Mouse (Mus musculus) frontal cortex, adult (tissue): ENCODE measurements around the gene Cand1.
A peak's percentile ranks its signal among the peaks of the same experiment; 100 is the strongest.

Experiments
- ATAC-seq: cut with Nextera tagmentation; 2 replicates; pipeline ENCODE4 v1.9.2; 2017; ENCODE audit warnings: mild to moderate bottlenecking, moderate library complexity, mixed read lengths; ENCODE audit not compliant: low TSS enrichment

The Cand1 gene

DNA sequence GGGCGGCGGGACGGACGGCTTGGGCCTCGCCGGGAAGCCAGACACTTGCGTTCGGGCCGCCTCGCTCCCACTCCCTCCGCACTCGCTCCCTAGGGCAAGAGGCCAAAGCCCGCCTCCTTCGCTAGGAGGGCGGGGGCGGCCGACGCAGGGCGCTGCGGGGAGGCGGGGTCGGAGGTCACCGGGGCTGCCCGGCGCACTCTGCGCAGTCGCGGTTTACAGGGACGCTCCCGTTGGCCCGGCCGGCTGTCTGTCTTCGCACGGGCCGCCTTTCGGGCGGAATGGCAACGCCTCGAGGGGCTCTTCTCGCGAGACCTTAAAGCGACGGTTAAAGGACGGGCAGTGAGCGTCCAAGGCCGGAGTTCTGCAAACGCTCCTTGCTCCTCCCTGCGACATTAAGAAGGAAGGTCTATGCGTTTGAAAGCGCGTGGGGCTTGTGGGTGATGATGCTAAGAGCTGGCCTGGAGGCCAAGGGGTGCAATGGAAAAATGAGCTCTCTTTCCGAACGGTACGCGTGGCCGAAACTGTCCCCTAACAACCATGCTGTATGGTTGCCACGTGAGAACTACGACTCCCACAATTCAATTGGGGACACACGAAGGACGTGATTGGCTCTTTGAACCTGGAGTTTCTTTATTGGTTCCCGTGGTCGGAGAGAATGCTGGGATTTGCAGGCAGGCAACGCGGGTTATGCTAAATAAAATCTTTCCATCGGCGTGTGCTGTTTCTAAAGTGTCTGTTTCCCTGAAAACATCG lies at the start of gene Cand1:
Gene Cand1 (minus strand): TSS at position 87 of the 753 bp plus-strand sequence.
- peak; percentile 95 for ATAC-seq

DNA sequence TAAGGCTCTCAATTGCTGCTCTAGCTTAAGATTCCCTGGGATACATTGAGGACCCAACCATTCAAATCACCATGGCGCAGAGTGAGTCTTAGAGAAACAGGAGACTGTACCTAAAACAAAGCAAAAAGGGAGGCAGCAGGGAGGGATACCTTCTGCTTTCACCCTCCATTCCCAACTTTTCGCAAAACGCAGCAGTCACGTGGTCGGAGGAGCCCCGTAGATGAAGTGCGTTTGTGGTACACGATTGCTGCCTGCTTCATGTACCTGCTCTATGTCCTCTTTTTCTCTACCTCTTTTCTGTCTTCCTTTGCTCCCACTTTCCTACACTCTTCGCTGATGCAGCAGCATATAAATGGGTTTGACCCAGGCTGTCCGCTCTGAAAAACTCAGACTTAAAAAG lies 39.0 kb upstream of the Cand1 start:
- no peak for ATAC-seq

DNA sequence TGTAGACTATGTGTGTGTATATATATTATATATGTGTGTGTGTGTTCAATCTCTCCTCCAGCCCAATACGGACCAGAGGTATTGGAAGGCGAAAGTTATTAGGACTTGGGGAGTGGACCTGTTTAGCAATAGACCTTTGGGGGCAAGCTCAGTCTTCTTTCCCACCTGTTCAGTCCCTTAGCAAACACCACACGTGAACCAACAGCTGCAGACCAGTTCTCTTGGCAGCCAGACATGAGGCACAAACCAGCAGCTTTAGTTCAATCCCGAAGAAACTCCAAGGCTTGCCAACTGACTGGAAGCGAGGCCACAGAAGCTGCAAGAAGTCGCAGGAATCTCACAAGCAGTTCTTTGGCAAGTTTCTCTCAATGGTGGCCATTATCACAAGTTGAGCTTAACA lies 34.5 kb upstream of the Cand1 start:
- ATAC-seq, result no peak

DNA sequence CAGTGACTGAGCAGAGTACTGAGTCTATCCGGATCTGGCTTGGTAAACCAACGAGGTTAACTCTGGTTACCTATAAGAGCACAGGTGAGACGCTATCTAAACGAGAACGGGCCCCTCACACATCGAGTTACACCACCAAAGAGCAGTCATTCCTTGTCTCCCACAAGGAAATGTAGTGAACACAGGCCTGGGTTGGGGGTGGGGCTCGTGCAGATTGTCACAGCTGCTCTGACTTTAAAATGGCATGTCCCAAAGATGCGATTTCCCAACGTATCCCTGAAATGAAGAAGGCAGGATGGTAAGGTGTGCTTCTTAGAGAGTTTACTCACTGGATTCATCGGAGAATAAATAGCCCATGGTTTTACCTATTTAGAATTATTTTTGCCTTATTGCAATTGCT lies 32.7 kb upstream of the Cand1 start:
- ATAC-seq, result no peak

DNA sequence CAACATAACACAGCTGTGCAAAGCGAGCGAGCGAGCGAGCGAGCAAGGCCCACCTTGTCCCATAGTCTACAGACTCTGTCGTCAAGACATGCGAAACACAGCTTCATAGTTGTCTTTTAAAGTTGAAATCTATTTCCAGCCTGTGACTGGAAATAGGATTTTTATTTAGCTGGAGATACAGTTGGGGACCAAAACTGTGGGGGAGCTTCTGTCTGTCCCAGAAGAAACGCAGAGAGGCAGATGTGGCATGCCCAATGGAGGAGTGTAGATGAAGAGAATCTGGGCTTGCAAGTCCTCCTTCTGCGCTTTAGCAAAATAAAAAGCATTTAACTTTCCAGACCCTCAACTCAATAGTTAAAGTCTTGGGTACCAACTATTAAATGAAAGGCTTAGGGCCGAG lies 32.1 kb upstream of the Cand1 start:
- ATAC-seq, result peak; percentile 64

DNA sequence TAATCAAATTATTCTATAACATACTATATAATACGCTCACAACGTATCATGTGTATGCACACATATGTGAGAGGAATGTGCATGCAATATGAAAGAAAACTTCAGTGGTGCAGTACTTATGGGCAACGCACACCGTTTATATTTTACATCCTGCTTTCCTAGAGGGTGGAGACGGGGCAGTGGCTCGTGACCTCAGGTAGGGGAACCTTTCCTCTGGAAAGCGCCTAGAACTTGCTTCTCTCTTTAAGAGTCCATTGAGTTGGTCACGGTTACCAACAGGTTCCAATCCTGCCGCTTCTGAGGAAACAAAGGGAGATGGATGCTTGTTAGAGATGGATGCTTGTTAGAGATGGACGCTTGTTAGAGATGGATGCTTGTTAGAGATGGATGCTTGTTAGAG lies 31.2 kb upstream of the Cand1 start:
- ATAC-seq, result no peak

DNA sequence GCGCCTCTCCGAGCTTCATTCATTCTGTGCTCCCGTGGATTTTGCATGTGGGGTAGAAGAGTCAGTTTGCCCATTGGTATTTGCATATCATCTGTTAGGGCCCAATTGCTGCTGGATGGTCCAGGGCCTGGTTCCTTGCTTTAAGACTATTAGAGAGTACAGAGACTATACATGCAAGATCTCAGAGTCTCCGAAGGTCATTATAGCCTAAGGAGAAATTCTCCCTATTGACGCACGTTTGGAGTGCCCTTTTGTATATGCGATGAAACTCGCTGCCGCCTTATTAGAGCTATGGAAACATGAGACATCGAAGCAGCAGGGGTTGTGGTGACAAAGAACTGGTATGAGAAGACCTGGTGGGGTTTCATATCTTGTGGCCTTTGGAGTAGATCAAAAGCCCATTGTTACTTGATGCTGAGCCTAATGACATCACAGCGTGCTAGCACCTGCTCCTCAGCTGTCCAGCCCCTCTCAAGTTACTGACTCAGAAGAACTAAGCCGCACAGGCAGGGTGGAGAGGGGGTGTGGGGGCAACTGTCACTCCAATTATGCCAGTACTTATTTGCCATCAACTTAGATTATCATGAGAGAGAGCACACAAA lies 30.6 kb upstream of the Cand1 start:
- no peak for ATAC-seq

DNA sequence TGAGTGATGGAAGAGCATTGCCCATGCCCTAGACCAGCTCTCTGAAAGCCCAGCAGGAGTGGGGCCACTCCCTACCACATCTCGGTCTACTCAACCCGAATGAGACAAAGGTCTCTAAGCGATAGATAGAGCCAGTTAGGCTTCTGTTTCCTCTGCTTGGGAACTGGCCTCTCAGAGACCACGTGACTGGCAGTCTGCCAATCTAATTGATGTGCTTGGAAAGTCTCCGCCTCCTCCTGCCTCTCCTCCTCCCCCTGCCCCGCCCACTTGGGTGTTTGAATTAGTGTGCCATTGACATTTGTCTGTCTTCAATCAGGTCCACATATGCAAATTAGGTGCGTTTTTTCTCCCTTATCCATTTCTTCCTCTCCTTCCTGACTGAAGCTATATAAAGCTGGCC lies 24.9 kb upstream of the Cand1 start:
- no peak for ATAC-seq

DNA sequence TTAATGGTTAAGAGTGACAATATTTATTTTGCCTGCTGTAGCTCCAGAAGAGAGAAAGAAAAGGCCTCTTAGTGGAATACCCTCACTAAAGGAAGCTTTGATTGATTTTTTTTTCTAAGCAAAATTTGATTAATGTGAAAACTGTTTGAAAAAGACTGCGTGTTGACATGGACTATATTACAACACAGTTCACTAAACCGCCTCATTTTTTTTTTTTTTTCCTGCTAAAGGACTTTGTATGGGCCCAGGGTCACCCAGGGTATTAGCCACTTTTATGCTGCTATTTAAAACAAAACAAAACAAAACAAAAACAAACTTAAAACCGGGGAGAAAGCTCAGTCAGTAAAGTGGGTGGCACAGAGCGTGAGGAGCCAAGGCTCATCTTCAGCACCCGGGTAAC lies 23.0 kb upstream of the Cand1 start:
- ATAC-seq, result no peak

DNA sequence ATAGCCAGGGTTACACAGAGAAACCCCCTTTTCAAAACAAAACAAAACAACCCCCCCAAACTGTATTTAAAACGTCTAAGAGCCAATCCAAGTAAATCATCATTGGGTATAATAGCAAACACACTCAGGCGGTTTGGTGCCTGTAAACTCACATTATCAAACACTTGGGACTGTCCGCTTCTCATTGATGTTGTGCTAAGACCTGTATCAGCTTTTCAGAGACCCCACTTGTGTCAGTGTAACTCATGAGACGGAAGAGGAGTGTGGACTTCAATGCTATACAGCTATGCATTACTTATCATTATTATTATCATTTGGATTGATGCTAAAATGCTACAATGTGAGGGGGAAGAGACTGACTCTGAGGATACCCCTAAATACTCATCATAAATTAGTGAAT lies 18.0 kb upstream of the Cand1 start:
- no peak for ATAC-seq

DNA sequence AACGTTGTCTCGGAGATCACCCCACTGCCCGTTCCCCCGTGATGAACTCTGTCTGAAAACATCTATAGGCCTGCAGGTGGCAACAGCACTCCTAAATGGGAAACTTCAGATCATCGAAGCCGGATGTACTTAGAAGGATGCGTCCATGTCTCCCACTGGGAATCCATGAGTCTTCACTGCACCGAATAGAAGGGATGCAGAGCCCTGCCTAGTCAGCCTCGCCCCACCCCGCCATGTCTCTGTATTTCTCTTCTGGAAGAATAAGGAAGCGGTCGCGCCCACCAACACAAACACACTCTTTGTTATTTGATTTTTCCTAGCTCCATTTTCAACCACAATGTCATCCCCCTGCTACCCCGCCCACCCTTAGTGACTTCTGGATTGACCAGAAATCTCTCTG lies 4.3 kb upstream of the Cand1 start:
- ATAC-seq, result no peak

DNA sequence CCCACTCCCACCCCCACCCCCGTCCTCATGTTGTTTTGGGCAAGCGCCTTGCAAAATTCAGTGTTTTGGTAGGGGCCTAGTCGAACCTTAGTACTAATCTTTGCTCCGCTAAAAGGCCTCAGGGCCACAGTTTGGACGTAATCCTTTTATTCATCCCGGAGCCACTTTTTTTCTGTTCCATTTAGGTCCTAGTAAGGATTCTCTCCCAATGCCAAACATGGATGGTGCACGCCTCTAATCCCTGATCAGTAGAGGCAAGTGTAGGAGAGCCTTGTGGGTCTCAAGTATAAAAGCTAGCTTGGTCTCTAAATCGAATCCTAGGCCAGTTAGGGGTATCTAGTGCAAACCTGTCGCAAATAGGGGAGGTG lies 851 bp upstream of the Cand1 start:
- ATAC-seq, result peak; percentile 18

DNA sequence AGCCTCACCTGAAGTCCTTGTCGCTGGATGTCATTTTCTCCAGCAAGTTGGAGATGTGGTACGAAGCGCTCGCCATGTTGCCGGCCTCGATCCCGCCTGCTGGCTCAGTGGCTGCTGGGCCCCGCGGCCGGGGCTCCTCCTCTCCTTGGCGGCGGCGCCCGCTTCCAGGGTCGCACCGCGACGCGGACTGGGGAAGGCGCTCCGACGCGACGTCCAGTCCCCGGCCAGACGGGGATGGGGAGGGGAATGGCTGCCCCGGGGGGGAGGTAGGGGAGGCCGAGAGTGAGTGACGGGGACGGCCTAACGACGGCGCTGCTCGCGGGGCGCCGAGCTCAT lies 254 bp downstream of the Cand1 start:
- ATAC-seq, result no peak; the same call in 1 of the 2 replicates

DNA sequence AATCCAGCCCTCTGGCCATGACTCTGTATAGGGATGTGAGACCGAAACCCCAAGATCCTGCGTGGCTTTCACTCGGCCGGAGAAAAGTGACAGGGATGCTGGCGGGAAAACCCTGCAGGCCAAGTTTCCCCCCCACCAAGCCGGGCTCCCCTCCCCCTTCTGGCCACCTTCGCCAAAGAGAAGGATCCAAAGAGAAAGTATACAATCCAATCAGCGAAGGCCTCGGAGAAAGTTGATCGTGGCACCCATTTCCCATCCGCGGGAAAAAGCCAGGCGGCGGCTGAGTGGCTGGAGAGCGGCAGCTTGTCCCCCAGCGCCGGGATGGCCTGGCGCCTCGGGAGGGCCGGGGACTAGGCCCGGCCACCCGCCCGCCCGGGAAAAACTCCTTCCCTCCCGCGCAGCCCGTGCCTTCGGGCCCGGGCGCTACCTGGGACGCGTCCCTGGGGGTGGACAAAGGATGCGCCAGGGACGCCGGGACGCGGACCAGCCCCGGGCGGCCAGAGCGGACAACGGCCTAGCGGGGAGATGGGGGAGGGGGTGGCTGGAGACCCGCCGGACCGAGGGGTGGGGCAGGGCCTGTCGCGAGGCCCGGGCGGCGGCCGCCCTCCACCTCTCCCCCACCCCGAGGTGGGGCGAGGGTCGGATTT lies 747 bp downstream of the Cand1 start:
- ATAC-seq, result no peak

DNA sequence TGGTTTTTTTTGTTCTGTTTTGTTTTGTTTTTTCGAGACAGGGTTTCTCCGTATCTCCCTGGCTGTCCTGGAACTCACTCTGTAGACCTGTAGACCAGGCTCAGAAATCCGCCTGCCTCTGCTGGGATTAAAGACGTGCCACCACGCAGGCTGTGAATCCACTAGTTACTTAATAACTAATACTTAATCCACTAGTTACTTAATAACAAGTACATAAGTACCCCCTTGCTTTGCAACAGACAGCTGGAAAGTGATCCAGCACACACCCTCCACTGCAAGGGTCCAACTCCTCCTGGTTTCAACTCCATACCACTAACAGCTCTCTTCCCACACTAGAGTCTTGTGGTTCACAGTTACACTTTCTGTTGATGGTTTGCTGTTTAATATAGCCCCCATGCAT lies 8.3 kb downstream of the Cand1 start:
- no peak for ATAC-seq

DNA sequence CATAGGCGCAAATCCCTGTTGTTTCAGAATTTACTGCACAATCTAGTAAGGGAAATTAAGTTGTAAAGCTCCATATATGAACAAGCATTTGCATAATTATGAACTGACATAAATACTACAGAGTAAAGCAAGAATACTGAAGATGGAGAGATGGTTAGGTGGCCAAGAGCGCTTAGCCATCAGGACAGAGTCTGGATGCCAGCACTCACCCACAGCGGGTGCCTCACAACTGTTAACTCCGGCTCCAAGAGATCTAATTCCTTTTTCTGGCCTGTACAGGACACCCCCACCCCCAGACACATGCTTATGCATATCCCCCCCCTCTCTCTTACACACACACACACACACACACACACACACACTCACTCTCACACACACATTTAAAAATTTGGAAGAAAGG lies 9.2 kb downstream of the Cand1 start:
- ATAC-seq, result peak; percentile 73

DNA sequence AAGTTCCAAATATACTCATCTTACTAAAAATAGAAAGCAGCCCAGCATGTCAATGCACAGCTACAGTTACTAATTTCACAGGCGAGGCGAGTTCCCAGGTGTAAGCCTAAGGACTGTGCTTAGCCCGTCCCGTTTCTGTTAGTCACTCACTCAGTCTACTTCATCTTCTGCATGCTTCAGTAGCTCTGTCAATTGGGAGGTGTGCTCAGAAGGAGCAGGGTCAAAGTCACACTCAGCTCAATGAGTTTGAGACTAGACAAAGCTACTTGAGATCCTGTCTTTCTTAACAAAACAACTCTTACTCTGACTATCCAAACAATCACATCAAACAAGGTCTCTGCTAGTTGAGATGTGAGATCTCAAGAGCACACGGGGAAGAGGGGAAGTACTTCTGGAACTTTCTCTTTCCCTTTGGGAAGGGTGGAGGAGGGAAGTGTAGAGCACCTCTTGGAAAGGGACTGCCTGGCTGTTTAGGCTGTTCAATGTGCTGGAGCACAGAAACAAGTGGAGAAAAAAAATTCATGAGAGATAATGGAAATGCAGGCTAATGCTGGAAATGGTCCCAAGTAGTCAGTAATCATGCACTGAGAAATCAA lies 9.7 kb downstream of the Cand1 start:
- no peak; the same call in 1 of the 2 replicates for ATAC-seq

DNA sequence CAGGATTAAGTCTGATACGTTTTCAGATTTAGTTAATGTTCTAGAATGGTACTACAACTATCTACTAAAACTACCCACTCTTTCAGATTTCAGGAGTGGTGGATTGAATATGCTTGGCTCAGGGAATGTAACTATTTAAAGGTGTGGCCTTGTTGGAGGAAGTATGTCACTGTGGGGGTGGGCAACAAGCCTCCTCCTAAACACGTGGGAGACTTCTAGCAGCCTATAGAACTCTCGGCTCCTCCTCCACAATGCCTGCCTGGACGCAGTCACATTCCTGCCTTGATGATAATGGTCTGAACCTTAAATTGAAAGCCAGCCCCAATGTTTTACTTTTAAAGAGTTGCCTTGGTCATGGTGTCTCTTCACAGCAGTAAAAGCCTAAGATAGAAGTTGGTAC lies 16.2 kb downstream of the Cand1 start:
- ATAC-seq, result peak; percentile 57

DNA sequence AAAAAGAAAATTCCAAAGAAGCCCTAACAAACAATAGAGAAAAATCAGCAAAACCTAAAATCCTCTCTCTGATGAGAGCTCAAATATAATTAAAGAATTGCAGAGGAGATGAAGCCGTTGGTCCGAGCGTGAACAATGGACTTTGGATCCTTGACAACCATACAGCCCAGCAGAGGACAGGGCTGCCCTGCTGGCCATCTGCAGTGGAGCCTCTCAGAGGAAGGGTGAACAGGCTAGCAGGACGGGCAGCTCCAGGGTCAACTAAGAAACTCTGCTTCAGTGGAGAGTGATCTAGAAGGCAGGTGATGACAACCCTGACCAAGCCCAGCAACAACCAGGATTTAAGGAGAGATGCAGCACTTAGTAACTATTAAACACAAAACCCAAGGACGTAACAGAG lies 18.2 kb downstream of the Cand1 start:
- ATAC-seq, result peak; percentile 8; the same call in 1 of the 2 replicates

DNA sequence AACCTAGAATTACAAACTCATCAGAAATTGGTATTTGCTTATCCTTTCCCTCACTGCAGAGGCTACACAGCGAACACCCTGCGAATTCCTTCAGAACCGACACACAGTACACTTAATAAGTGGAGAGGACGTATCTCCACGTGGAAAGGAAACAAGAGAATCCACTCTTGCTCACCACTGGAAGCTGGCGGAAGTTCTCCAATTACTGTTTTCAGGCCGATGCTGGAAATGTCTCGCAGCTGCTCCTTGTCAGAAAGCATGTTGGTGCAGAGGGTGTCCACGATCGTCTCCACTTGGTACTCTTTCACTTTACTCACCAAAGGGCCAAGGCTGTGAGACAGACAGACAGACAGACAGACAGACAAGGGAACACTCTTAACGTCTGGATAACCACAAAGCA lies 20.4 kb downstream of the Cand1 start:
- ATAC-seq, result no peak

DNA sequence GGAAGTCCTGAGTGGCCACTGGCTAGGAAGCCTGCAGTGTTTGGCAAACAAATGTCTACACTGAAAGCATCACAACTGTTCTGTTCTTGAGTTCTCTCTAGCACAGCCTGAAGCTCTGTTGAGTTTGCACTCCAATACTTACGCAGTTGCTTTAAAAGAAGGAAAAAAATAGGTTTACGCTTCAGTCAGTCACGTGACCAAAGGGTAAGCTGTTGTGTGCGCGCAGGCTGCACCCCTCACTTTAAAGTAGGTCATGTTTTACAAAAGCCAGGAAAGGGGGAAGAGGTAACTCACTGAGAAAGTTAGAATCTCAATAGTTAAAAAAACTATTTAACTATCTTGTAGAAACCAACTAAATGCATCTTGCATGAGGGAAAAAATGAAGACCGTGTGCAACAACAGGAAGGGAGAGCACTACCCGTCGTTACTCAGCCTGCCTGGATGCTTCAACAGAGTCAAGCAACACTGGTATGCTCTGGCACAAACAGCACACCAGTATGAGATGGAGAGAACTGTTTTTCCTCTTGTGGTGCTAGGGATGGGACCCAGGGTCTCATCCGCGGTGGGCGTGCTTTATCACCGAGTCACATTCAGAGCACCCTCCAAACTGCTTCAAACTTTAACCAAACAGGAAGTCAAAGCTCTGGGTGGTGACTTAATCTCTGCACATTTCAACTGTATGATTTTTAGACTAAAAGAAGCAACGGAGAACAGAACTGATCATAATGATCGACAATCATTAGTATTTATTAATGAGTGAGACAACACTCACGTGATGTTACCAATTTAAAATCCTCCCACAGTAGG lies 21.4 kb downstream of the Cand1 start:
- peak; percentile 48 for ATAC-seq

DNA sequence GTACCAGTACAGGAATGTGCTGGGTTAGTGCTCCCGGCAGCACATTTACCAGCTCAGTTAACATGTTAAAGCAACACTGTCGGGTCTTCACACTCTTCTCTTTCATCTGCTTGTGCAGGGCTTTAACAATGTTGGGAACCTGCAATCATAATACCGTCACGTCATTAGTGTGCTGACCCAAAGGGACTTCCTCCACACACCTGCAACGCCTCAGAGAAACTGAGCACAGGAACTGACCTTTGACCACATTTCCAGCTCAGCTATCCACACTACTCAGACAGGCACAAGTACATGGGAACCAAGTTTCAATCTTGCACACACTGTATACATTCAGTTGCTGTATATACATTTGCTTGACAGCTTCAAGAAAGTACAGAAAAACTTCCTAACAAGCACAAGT lies 27.4 kb downstream of the Cand1 start:
- no peak for ATAC-seq
